Mouse (Mus musculus): ENCODE data around the gene Gcdh. TPM values are rescaled to one million over a fixed set of nuclear protein-coding genes. Genes with fewer than 3 reads are reported as not detected.

Gene Gcdh
- 10 to 100 TPM; 51.9 to 66.4 (median 60.4) TPM for total RNA-seq (2022)

- DNase-seq, result peak; percentile 95
Observed at GRCm38 (mm10) chr8:84893709-84894134, at the start of gene Gcdh. TSS of gene Gcdh (minus strand) at chr8:84893921.

GRCm38 (mm10) chr8:84937620-84938485 lies 44.1 kb upstream of the Gcdh start:
- DNase-seq, result no peak

- DNase-seq, result no peak
Observed at GRCm38 (mm10) chr8:84936962-84937546, 43.3 kb upstream of the Gcdh start, which contains the start of gene Mast1. TSS of gene Mast1 (minus strand) at chr8:84937359.

DNA sequence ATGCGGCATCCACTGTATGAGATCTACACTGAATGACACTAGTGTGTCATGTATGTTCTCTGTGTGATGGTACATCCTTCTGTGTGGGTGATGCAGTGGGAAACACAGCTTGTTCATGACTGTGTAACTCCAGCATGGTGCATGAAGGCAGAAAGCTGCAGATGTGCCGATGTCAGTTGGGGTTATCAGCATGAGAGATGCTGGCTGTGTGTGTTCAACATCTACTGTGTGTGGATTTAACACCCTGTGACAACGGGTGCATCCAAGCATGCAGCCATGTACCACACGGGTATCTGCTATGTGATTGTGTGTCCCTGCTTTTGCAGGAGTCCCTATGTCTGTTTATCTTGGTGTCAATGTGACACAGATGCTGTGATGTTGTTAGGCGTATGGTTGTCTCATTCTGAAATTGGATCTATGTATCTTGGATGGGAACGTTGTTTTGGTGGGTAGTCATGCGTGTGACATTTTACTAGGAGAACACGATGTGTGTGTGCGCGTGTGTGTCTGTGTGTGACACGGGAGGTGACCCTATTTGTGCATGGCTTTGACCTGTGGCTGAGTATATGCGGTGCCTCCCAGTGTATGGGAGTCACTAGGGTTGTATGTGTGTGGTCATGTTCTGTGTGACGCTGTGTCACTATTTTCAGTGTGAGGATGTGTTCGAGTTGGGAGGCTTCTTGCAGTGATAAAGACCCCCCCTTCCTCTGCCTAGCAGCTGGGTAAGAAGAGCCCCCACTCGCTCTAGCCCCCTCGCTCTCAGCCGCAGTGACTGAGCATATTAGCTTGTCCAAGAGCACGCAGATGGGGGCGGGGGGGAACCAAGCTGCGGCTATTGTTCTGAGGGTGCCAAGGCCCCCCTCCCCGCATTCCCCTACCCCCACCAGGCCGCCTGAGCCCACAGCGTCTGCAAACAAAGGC lies 42.6 kb upstream of the Gcdh start:
- DNase-seq, result no peak

- DNase-seq, result no peak
Observed at GRCm38 (mm10) chr8:84935489-84935888, 41.8 kb upstream of the Gcdh start.

DNA sequence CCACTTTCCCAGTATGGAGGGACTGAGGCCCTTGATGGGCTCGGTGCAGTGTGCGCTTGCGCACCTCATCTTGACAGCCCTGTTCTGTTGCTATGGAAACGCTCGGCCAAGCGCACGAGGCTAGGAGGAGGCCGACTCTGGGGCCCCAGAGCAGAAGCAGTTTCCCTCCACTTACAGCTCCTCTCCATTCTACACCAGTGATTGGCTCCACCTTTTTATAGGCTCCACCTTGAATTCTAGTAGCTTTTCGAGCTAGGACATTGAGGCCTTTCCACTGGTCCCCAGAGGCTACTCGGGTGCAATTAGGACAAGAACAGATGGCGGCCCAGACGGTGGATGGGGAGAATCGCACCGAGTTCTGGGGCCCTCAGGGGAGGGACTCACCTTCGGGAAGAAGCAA lies 41.1 kb upstream of the Gcdh start:
- DNase-seq, result no peak

DNA sequence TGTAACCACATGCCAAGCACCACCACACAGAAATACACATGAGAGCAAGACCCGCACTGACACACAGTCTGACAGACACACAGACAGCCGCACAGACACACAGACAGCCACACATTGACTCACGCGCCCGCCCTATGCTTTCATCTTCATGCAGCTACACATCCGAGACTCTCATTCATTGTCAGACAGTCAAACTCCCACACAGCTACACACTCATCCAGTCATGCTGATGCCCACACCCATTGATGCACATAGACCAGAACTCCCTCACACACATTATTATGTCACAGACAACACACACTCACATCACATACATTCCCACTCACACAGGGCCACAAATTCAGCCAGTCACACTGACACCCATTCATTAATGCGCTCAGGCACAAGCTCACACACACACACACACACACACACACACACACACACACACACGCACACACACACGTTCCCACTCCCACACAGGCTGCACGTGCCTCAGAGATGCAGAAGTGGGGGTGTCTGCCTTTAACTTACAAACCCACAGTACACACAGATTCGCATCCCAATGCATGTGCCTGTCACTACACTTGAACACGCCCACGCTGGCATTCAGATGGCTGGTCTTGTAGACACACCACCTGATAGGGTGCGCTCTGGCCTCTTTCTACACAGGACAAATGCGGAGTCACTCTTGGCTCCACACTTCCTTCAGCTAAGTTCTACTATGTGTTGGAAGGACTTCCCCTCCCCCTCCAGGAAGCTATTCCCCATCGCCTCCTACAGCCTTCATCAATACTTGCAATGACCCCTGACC lies 40.2 kb upstream of the Gcdh start:
- no peak for DNase-seq

DNA sequence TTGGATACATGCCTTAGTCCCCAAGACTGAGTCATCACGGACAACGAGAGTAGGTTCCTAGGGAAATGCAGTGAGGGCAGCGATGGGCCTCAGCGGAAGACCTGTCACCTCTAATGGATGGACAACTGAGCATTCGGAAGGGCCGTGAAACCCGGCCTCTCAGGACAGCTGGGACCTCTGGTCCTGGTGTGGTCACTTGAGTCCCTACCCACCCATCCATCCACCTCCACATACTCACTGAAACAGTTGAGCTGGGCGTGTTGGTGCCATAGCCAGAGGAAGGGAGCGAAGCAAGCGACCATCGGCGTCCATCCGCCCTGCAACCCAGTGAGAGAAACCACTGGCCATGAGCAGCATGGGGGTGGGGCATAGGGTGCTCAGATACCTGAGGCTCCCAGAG lies 36.9 kb upstream of the Gcdh start:
- DNase-seq, result no peak

DNA sequence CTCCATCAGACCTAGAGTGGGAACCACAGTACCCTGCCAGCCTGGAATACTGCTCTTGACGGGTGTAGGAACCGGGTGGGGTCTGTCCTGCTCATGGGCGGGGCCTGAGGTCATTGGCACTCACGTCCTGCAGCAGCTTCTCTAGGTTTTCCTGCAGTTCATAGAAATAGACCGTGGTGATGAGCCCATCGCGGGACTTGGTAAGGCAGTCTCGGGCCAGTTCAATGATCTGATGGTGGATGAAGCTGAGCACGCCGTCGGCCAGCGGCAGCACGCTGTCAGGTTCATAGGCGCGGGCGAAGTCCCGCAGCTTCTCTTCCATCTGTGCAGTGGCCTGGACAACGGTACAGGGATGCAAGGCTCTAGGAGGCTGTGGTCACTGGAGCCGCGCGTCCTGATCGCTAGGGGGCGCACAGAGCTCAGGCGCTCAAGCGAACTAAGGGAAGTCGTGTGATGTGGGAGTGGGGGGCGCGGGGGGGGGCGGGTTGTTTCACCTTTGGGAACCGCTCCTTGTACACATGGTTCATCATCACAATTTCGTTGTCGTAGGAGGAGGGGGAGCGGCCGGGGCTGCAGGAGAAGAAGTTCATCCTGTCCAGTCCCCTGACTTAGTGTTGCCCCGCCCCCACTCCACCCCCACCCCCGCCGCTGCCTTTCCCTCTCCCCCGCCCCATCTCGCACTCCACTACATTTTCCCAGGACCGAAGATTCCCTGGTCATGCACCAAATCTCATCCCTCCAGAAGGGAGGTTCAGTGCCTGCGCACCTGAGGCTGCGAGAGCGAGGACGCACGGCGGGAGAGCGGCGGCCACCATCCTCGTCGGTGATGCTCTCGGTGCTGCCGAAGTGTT lies 35.0 kb upstream of the Gcdh start:
- no peak for DNase-seq

GRCm38 (mm10) chr8:84927513-84927912 lies 33.8 kb upstream of the Gcdh start:
- DNase-seq, result no peak

DNA sequence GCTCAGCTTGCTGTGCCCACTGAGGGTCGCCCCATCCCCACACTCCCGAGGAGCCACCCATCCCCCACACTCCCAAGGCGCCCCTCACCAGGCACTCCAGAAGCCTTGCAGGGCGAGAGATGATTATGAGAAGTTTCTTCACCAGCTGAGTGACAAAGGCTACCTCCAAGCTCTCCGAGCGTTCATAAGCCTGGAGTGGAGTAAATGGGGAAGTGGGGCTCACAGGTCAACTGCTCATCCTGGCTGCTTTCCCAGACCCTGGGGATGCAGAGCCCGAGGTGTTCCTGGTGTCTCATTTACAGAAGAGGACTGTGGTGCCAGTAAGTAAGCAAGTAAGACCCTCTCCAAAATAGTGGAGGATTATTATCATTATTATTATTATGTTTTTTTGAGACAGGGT lies 31.8 kb upstream of the Gcdh start:
- DNase-seq, result no peak

DNA sequence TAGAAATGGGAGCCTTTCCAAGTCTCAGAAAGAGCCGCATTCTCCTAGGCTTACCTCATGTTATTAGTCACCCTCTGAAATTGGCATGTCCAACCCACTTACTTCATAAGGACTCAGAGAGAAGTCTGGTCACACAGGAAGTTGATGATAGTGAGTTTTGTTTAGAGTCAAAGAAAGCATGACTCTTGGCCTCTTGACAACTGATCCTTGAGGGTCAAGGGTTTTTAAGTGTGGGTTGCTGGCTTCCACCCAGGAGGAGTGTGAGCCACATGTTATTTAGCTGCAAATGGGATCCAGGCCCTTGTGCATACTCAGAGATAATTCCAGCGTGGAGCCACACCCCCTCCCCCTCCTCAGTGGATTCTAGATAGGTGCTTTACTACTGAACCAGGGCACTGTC lies 27.9 kb upstream of the Gcdh start:
- no peak for DNase-seq

GRCm38 (mm10) chr8:84918646-84919045 lies 24.9 kb upstream of the Gcdh start:
- DNase-seq, result no peak

DNA sequence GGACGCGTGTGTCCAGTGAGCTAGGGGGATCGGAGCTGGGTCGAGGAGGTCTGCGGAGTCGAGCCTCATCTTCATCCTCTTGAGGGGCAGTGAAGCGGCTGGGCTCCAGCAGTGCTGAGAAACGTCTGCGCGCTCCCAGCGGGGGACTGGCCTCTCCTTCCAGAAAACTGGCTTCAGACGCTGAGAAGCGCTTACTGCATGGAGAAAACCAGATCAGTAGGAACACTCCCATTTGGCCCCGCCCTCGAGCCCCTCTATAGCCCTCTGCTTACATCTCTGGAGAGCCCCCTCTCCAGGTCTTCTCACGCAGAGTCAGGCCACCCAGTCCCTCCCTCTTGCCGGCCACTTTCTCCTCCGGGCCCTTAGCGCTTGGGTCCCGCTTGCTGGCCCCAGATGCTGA lies 24.1 kb upstream of the Gcdh start:
- DNase-seq, result no peak

GRCm38 (mm10) chr8:84915269-84915668 lies 21.5 kb upstream of the Gcdh start:
- no peak for DNase-seq

GRCm38 (mm10) chr8:84913960-84914359 lies 20.2 kb upstream of the Gcdh start:
- no peak for DNase-seq

DNA sequence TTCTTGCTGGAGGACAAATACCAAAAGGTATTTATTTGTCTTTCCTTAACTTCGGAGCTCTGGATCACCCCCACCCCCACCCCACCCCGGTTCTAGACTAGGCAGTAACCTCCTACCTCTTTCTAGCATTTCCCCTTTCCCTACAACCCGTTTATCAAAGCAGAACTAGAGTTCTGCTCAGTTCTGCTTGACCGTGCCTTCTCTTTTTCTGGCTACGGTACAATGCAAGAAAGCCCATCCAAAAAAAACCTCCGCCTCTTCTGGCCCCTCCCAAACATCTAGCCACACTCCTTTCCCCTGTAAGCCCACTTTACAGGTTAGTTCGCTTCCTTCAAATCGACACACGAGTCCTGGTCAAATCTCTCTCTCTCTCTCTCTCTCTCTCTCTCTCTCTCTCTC lies 19.8 kb upstream of the Gcdh start:
- DNase-seq, result no peak

DNA sequence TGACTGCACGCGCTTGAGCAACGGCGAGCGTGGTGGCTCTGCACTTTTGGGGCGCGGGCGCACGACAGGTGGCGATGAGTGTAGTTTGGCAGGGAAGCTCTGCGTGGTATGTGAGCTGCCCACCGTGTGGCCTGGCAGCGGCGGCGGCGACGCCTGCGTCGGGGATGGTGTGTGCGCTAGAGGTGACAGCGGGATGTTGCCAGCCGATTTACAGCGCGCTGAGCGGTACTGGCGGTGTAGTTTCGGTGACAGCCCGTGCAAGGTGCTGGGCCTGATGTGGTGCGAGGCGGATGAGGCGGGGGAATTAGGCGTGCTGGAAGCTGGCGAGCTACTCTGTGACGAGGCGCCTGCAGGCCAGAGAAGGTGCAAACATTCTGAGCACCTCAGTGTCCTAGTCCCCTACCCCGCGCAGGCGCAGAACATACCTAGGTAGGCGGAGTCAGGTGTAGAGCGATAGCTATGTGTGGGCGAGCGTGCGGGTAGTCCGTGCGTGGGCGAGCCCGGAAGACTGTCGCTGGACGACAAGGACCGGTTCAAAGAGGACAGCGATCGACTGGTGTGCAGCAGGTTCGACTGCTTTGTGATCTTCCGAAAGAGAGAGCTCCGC lies 19.3 kb upstream of the Gcdh start:
- peak; percentile 53 for DNase-seq

DNA sequence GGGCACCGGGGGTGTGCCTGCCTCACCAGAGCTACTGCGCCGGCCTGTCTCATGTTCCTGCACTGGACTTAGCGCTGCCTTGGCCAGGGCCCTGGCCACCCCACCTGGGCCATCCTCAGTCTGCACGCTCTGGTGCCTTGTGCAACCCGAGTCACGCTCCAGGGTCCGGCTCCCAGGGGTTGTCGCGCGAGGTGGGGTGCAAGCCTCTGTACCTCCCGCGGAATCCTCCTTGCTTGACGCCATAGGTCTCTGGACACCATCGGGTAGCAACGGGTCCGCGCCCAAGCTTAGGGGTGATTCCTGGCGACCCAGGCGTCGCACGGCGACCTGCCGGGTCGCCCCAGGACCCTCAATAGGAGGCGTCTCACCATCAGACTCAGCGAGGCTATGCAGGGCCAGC lies 18.7 kb upstream of the Gcdh start:
- no peak for DNase-seq

- no peak for DNase-seq
Observed at GRCm38 (mm10) chr8:84911854-84912253, 18.1 kb upstream of the Gcdh start.

GRCm38 (mm10) chr8:84910551-84910950 lies 16.8 kb upstream of the Gcdh start:
- no peak for DNase-seq

Measured in adrenal gland, adult 8-10 months (tissue).